ENCODE assay signal across 18 mouse cellular contexts in genomic region chr11:25941504-25941903, GRCm38 (mm10).
DNase-seq lines count a peak whose midpoint lies in the region; ATAC-seq and TF ChIP-seq lines count a peak whose summit lies in the region.
"Had no signal": no experiment of that assay in that cellular context is flagged by ENCODE, and none has a peak within 500 bp of the region (broad histone marks: within the 10 kb centered on the region; RNA-seq: fewer than 3 reads in every experiment).

No protein-coding gene starts in this region.

- no peak overlapping the region for H3K27ac ChIP-seq in forebrain, embryonic 14.5 days (ENCODE audit: low read depth, low read length)
- H3K27ac ChIP-seq in forebrain, embryonic 11.5 days (ENCODE audit: low read depth, low read length) = no peak overlapping the region
- H3K27ac ChIP-seq in layer of hippocampus, adult 2 months = peak overlapping the region; percentile 68
- H3K27ac ChIP-seq in forebrain, postnatal 0 days (ENCODE audit: low read depth, low read length) = no peak overlapping the region; the same call in 1 of the 2 replicates
- no peak overlapping the region for H3K27ac ChIP-seq in midbrain, embryonic 10.5 days (replicated peaks)
- H3K27ac ChIP-seq: embryonic facial prominence, embryonic 10.5 days; embryonic facial prominence, embryonic 12.5 days had no signal

- no peak overlapping the region for H3K4me2 ChIP-seq in forebrain, embryonic 14.5 days (ENCODE audit: low read length)
- H3K4me2 ChIP-seq in forebrain, embryonic 11.5 days (ENCODE audit: low read depth, low read length, severe bottlenecking) = no peak overlapping the region
- H3K4me2 ChIP-seq in forebrain, postnatal 0 days (ENCODE audit: low read depth) = no peak overlapping the region
- H3K4me2 ChIP-seq: embryonic facial prominence, embryonic 12.5 days had no signal

- no peak for TF ChIP-seq CTCF in layer of hippocampus, adult 2 months (conservative IDR thresholded peaks at IDR 0.05)
- TF ChIP-seq CTCF in brain, embryonic 14.5 days (IDR thresholded peaks at IDR 0.05; ENCODE audit: borderline replicate concordance, extremely low read depth, insufficient read depth, insufficient read length) = no peak
- TF ChIP-seq CTCF in forebrain, postnatal 0 days (IDR thresholded peaks at IDR 0.05; ENCODE audit: low read depth) = no peak

- DNase-seq in forebrain, embryonic 14.5 days (ENCODE audit: low spot score) = peak; percentile 21
- DNase-seq in forebrain, embryonic 11.5 days (ENCODE audit: low spot score) = no peak
- DNase-seq in layer of hippocampus, adult 2 months (ENCODE audit: low spot score in 2 of 2) = no peak
- DNase-seq in layer of hippocampus, adult 9-10 months (ENCODE audit: low spot score) = no peak
- DNase-seq in brain, embryonic 14.5 days (ENCODE audit: low read depth) = peak; percentile 27
- DNase-seq in forebrain, postnatal 0 days = peak; percentile 35
- no peak for DNase-seq in adrenal gland, postnatal 14 days
- no peak for DNase-seq in midbrain, embryonic 10.5 days (ENCODE audit: low spot score)
- DNase-seq: adrenal gland, adult 2 months; adrenal gland, postnatal 10 days; adrenal gland, postnatal 36 days; cerebellum, adult 11-12 months; cerebellum, adult 2 months; cerebellum, adult 9-10 months; cerebellum, postnatal 10 days; cerebellum, postnatal 25 days had no signal

- no peak overlapping the region for H3K4me3 ChIP-seq in forebrain, embryonic 14.5 days (ENCODE audit: low read depth, low read length)
- no peak overlapping the region for H3K4me3 ChIP-seq in forebrain, embryonic 11.5 days (ENCODE audit: low read depth, low read length)
- H3K4me3 ChIP-seq in layer of hippocampus, adult 2 months = no peak overlapping the region
- H3K4me3 ChIP-seq in forebrain, postnatal 0 days (ENCODE audit: low read depth, low read length) = no peak overlapping the region
- H3K4me3 ChIP-seq in midbrain, embryonic 10.5 days = no peak overlapping the region
- H3K4me3 ChIP-seq: embryonic facial prominence, embryonic 10.5 days; embryonic facial prominence, embryonic 12.5 days had no signal

- ATAC-seq in forebrain, embryonic 14.5 days = peak; percentile 52; the same call in 1 of the 2 replicates
- ATAC-seq in forebrain, embryonic 11.5 days (replicated peaks; ENCODE audit: low FRiP score) = no peak
- ATAC-seq in forebrain, postnatal 0 days = peak; percentile 27; the same call in 1 of the 2 replicates

- H3K36me3 ChIP-seq in forebrain, embryonic 14.5 days (ENCODE audit: control insufficient read depth, insufficient read depth, low read length) = no peaks in the 10 kb centered on the region
- H3K36me3 ChIP-seq in forebrain, embryonic 11.5 days (ENCODE audit: control insufficient read depth, insufficient read depth, low read length) = no peaks in the 10 kb centered on the region
- H3K36me3 ChIP-seq in forebrain, postnatal 0 days (ENCODE audit: insufficient read depth) = no peaks in the 10 kb centered on the region
- no peaks in the 10 kb centered on the region for H3K36me3 ChIP-seq in midbrain, embryonic 10.5 days
- H3K36me3 ChIP-seq: embryonic facial prominence, embryonic 10.5 days; embryonic facial prominence, embryonic 12.5 days had no signal

- no peak overlapping the region for H3K9ac ChIP-seq in forebrain, embryonic 14.5 days (ENCODE audit: low read length)
- no peak overlapping the region for H3K9ac ChIP-seq in forebrain, embryonic 11.5 days (ENCODE audit: low read length)
- H3K9ac ChIP-seq in forebrain, postnatal 0 days = no peak overlapping the region
- H3K9ac ChIP-seq: embryonic facial prominence, embryonic 12.5 days had no signal

- H3K9me3 ChIP-seq in forebrain, embryonic 14.5 days (replicated peaks; ENCODE audit: control insufficient read depth, low read length) = no peaks in the 10 kb centered on the region
- no peaks in the 10 kb centered on the region for H3K9me3 ChIP-seq in forebrain, embryonic 11.5 days (ENCODE audit: control insufficient read depth, low read length)
- no peaks in the 10 kb centered on the region for H3K9me3 ChIP-seq in forebrain, postnatal 0 days (ENCODE audit: low read length)
- no peaks in the 10 kb centered on the region for H3K9me3 ChIP-seq in midbrain, embryonic 10.5 days (replicated peaks)
- H3K9me3 ChIP-seq: embryonic facial prominence, embryonic 10.5 days; embryonic facial prominence, embryonic 12.5 days had no signal

- no peaks in the 10 kb centered on the region for H3K27me3 ChIP-seq in forebrain, embryonic 14.5 days (replicated peaks; ENCODE audit: control insufficient read depth, insufficient read depth, low read length)
- no peaks in the 10 kb centered on the region for H3K27me3 ChIP-seq in forebrain, embryonic 11.5 days (ENCODE audit: control insufficient read depth, insufficient read depth, low read length)
- H3K27me3 ChIP-seq in forebrain, postnatal 0 days (ENCODE audit: insufficient read depth, low read length) = no peaks in the 10 kb centered on the region
- no peaks in the 10 kb centered on the region for H3K27me3 ChIP-seq in midbrain, embryonic 10.5 days (ENCODE audit: low read depth, poor library complexity, severe bottlenecking)
- H3K27me3 ChIP-seq: embryonic facial prominence, embryonic 12.5 days had no signal

- WGBS in forebrain, embryonic 14.5 days = 64% methylated on average over 5 of the region's 5 CpGs
- WGBS in forebrain, embryonic 11.5 days = 87% methylated on average over 5 of the region's 5 CpGs
- 41% methylated on average over 5 of the region's 5 CpGs for WGBS in forebrain, postnatal 0 days
- 83% methylated on average over 5 of the region's 5 CpGs for WGBS in midbrain, embryonic 10.5 days

- TF ChIP-seq POLR2A in brain, embryonic 14.5 days (IDR thresholded peaks at IDR 0.05; ENCODE audit: borderline replicate concordance, extremely low read depth, insufficient read depth, insufficient read length, poor library complexity, severe bottlenecking) = no peak

- H3K4me1 ChIP-seq in forebrain, embryonic 14.5 days (ENCODE audit: control insufficient read depth, insufficient read depth, low read length) = peaks cover 4% of the 10 kb centered on the region
- H3K4me1 ChIP-seq in forebrain, embryonic 11.5 days (replicated peaks; ENCODE audit: control insufficient read depth, insufficient read depth, low read length) = no peaks in the 10 kb centered on the region; the same call in 1 of the 2 replicates
- no peaks in the 10 kb centered on the region for H3K4me1 ChIP-seq in forebrain, postnatal 0 days (ENCODE audit: insufficient read depth)
- 0 out of 2 replicates have a peak, but pooled peaks cover 3% of the 10 kb centered on the region for H3K4me1 ChIP-seq in midbrain, embryonic 10.5 days
- H3K4me1 ChIP-seq: embryonic facial prominence, embryonic 10.5 days; embryonic facial prominence, embryonic 12.5 days had no signal

Comparison
In these comparisons a context has a peak if more than half of its experiments do, and no peak if none do; other contexts are left out.
1. DNase-seq: peak in forebrain, embryonic 14.5 days (single experiment), brain, embryonic 14.5 days (single experiment) and forebrain, postnatal 0 days (single experiment); none in forebrain, embryonic 11.5 days (single experiment), layer of hippocampus, adult 2 months (0 of 2), layer of hippocampus, adult 9-10 months (single experiment), adrenal gland, postnatal 14 days (single experiment) and midbrain, embryonic 10.5 days (single experiment).